Comparison of ENCODE assay signal across 8 mouse cellular contexts in genomic region chr8:124273606-124274218, GRCm38 (mm10). TPM values are rescaled to one million over a fixed set of nuclear protein-coding genes. Genes with fewer than 3 reads are reported as not detected.
DNase-seq lines count a peak whose midpoint lies in the region; ATAC-seq and TF ChIP-seq lines count a peak whose summit lies in the region.

No protein-coding gene starts in this region.

- no peaks in the 10 kb centered on the region for H3K27me3 ChIP-seq in forebrain, postnatal 0 days (ENCODE audit: insufficient read depth, low read length)
- no peaks in the 10 kb centered on the region for H3K27me3 ChIP-seq in forebrain, embryonic 12.5 days

- H3K9ac ChIP-seq in forebrain, postnatal 0 days = no peak overlapping the region
- H3K9ac ChIP-seq in forebrain, embryonic 12.5 days = no peak overlapping the region

- TF ChIP-seq CTCF in forebrain, postnatal 0 days (IDR thresholded peaks at IDR 0.05; ENCODE audit: low read depth) = no peak
- no peak for TF ChIP-seq CTCF in bone marrow, adult 2 months (IDR thresholded peaks at IDR 0.05; ENCODE audit: control insufficient read depth, insufficient read depth, low read length)

- intact Hi-C loops in gastrocnemius, postnatal 14 days (cut with DNase I; ENCODE audit: low total_unique reads) = no loop called here

- no peak overlapping the region for H3K4me2 ChIP-seq in forebrain, postnatal 0 days (ENCODE audit: low read depth)
- H3K4me2 ChIP-seq in forebrain, embryonic 12.5 days = no peak overlapping the region

- H3K4me1 ChIP-seq in forebrain, postnatal 0 days (ENCODE audit: insufficient read depth) = peaks cover 19% of the 10 kb centered on the region; the same call in 1 of the 2 replicates
- peaks cover 37% of the 10 kb centered on the region for H3K4me1 ChIP-seq in forebrain, embryonic 12.5 days
- peaks cover 19% of the 10 kb centered on the region for H3K4me1 ChIP-seq in bone marrow, adult 2 months (ENCODE audit: control insufficient read depth, insufficient read depth, low read length)

- no peak for ATAC-seq in forebrain, postnatal 0 days
- no peak for ATAC-seq in forebrain, embryonic 12.5 days (ENCODE audit: low FRiP score)

- no peak overlapping the region for H3K4me3 ChIP-seq in forebrain, postnatal 0 days (ENCODE audit: low read depth, low read length)
- H3K4me3 ChIP-seq in forebrain, embryonic 12.5 days (replicated peaks) = no peak overlapping the region
- no peak overlapping the region for H3K4me3 ChIP-seq in bone marrow, adult 2 months (replicated peaks; ENCODE audit: control insufficient read depth, low read depth, low read length)

- 74% methylated on average over 8 of the region's 8 CpGs for WGBS in forebrain, postnatal 0 days
- 73% methylated on average over 7 of the region's 8 CpGs for WGBS in forebrain, embryonic 12.5 days
- WGBS in bone marrow, adult 2 months = 12% methylated on average over 8 of the region's 8 CpGs

- TF ChIP-seq POLR2A in bone marrow, adult 2 months (IDR thresholded peaks at IDR 0.05; ENCODE audit: borderline replicate concordance, control insufficient read depth, low read depth, low read length) = 0 out of 2 replicates have a peak, but pooled peaks have one; percentile 23

- no peak for DNase-seq in forebrain, postnatal 0 days
- peak; percentile 64 to 65 for DNase-seq in B cell, adult 2 months
- peak; percentile 23 for DNase-seq in spleen, adult 12 weeks (ENCODE audit: low spot score)
- DNase-seq in urinary bladder, postnatal 14 days (ENCODE audit: low spot score) = no peak
- DNase-seq in frontal cortex, postnatal 36 days (ENCODE audit: low spot score in 2 of 2) = no peak
- DNase-seq in gastrocnemius, postnatal 14 days = no peak

- no peaks in the 10 kb centered on the region for H3K9me3 ChIP-seq in forebrain, postnatal 0 days (ENCODE audit: low read length)
- H3K9me3 ChIP-seq in forebrain, embryonic 12.5 days = peaks cover 6% of the 10 kb centered on the region; the same call in 1 of the 2 replicates

- no peaks in the 10 kb centered on the region for H3K36me3 ChIP-seq in forebrain, postnatal 0 days (ENCODE audit: insufficient read depth)
- peaks cover 12% of the 10 kb centered on the region; the same call in 1 of the 2 replicates for H3K36me3 ChIP-seq in forebrain, embryonic 12.5 days (replicated peaks)

- H3K27ac ChIP-seq in forebrain, postnatal 0 days (ENCODE audit: low read depth, low read length) = peak overlapping the region; percentile 54; the same call in 1 of the 2 replicates
- H3K27ac ChIP-seq in forebrain, embryonic 12.5 days = no peak overlapping the region
- H3K27ac ChIP-seq in bone marrow, adult 2 months (ENCODE audit: control insufficient read depth, insufficient read depth, low read depth, low read length, poor library complexity) = peak overlapping the region; percentile 68

RNA-seq across cellular contexts. Expression of gene Galnt2, which starts 42.5 kb away (rescaled TPM):
- 55.4 and 55.5 TPM in 2 replicates for total RNA-seq in forebrain, postnatal 0 days (2014; rRNA removed)
- polyA plus RNA-seq in forebrain, postnatal 0 days (2015; fragmentation: Nextera tagmentation; extraction: Ambion mirVana) = 58.2 and 63.1 TPM in 2 replicates
- polyA plus RNA-seq in forebrain, embryonic 12.5 days (2016; fragmentation: Nextera tagmentation; extraction: Ambion mirVana) = 62.5 and 71.8 TPM in 2 replicates
- polyA plus RNA-seq in bone marrow, adult 2 months (2011; ENCODE audit: insufficient read depth, insufficient read length, low replicate concordance, missing spikeins) = 5.1 and 11.5 TPM in 2 replicates
- 10 to 100 TPM; 30.4 to 32.4 TPM for total RNA-seq in gastrocnemius, postnatal 14 days (2021)

Comparison
In these comparisons a context has a peak if more than half of its experiments do, and no peak if none do; other contexts are left out.
1. DNase-seq: peak in B cell, adult 2 months (2 of 2) and spleen, adult 12 weeks (single experiment); none in forebrain, postnatal 0 days (single experiment), urinary bladder, postnatal 14 days (single experiment), frontal cortex, postnatal 36 days (0 of 2) and gastrocnemius, postnatal 14 days (single experiment).